Mouse (Mus musculus) c-Kit-positive CD71-positive TER-119-positive erythroid progenitor cells, embryonic 14.5 days (primary cell): Measurements from ENCODE around the gene Ubr4.
"Not testable (repeated sequence)": the region's sequence is repeated elsewhere in the genome, so short reads cannot be mapped to it uniquely, and the experiment has no call there.

Source experiments
- DNase-seq: peaks from one replicate; pipeline ENCODE4 v3.0.0-alpha.2; 2013; ENCODE audit warnings: low spot score

The Ubr4 gene

GRCm38 (mm10) chr4:139357211-139357610 is 4.8 kb downstream of the Ubr4 start:
- DNase-seq: no peak

GRCm38 (mm10) chr4:139360761-139361548 is 8.5 kb downstream of the Ubr4 start:
- DNase-seq: peak; percentile 67

- DNase-seq: no peak
These were observed 14.9 kb downstream of the Ubr4 start for GRCm38 (mm10) chr4:139367336-139367735.

GRCm38 (mm10) chr4:139368038-139368437 is 15.6 kb downstream of the Ubr4 start:
- DNase-seq: no peak

- no peak for DNase-seq
These were observed 20.7 kb downstream of the Ubr4 start for GRCm38 (mm10) chr4:139373130-139373529.

GRCm38 (mm10) chr4:139373531-139373930 is 21.1 kb downstream of the Ubr4 start:
- DNase-seq: no peak

GRCm38 (mm10) chr4:139379719-139380118 is 27.3 kb downstream of the Ubr4 start:
- peak; percentile 37 for DNase-seq

GRCm38 (mm10) chr4:139380207-139380748 is 27.9 kb downstream of the Ubr4 start:
- peak; percentile 99 for DNase-seq

GRCm38 (mm10) chr4:139380775-139381451 is 28.5 kb downstream of the Ubr4 start:
- peak; percentile 55 for DNase-seq

GRCm38 (mm10) chr4:139381452-139381845 is 29.0 kb downstream of the Ubr4 start:
- DNase-seq: no peak

- peak; percentile 34 for DNase-seq
These were observed 29.8 kb downstream of the Ubr4 start for GRCm38 (mm10) chr4:139382231-139382630.

GRCm38 (mm10) chr4:139385841-139386240 is 33.4 kb downstream of the Ubr4 start:
- not testable (repeated sequence) for DNase-seq

- DNase-seq: no peak
These were observed 34.5 kb downstream of the Ubr4 start for GRCm38 (mm10) chr4:139386869-139387319.

GRCm38 (mm10) chr4:139389557-139389956 is 37.1 kb downstream of the Ubr4 start:
- DNase-seq: no peak

- DNase-seq: no peak
These were observed 43.0 kb downstream of the Ubr4 start for GRCm38 (mm10) chr4:139395431-139395830.

GRCm38 (mm10) chr4:139400487-139400886 is 48.1 kb downstream of the Ubr4 start:
- no peak for DNase-seq

- no peak for DNase-seq
These were observed 50.8 kb downstream of the Ubr4 start for GRCm38 (mm10) chr4:139403214-139403613.

GRCm38 (mm10) chr4:139411351-139411750 is 58.9 kb downstream of the Ubr4 start:
- no peak for DNase-seq

GRCm38 (mm10) chr4:139417868-139418267 is 65.5 kb downstream of the Ubr4 start:
- DNase-seq: no peak

- DNase-seq: no peak
These were observed 69.2 kb downstream of the Ubr4 start for GRCm38 (mm10) chr4:139421621-139422020.

GRCm38 (mm10) chr4:139422409-139422808 is 70.0 kb downstream of the Ubr4 start:
- no peak for DNase-seq

GRCm38 (mm10) chr4:139423270-139423669 is 70.9 kb downstream of the Ubr4 start:
- no peak for DNase-seq

GRCm38 (mm10) chr4:139430176-139430575 is 77.8 kb downstream of the Ubr4 start:
- DNase-seq: peak; percentile 29
